Mouse (Mus musculus): ENCODE data around the gene Fam206a.
A peak's percentile ranks its signal among the peaks of the same experiment; 100 is the strongest.

Gene Fam206a

DNA sequence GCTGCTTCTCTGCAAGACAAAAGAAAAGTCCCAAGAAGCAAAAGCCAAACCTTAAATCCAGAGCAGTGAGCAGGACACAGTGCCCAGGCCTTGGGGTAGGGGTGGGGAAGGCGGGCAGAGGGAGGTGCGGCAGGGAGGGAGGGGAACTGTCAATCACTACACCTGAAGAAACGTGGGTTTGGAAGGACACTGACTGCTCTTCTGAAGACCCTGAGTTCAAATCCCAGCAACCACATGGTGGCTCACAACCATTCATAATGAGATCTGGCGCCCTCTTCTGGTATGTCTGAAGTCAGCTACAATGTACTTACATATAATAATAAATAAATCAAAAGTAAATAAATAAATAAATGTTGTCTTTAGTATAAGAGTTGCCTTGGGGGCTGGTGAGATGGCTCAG lies 42.8 kb downstream of the Fam206a start:
- no peak for DNase-seq (ENCODE audit: low read depth, low spot score)

- peak; percentile 48 for DNase-seq (ENCODE audit: low read depth, low spot score)
Measured at GRCm38 (mm10) chr4:56845896-56846533, 43.9 kb downstream of the Fam206a start.

GRCm38 (mm10) chr4:56847400-56847799 lies 45.3 kb downstream of the Fam206a start:
- no peak for DNase-seq (ENCODE audit: low read depth, low spot score)

DNA sequence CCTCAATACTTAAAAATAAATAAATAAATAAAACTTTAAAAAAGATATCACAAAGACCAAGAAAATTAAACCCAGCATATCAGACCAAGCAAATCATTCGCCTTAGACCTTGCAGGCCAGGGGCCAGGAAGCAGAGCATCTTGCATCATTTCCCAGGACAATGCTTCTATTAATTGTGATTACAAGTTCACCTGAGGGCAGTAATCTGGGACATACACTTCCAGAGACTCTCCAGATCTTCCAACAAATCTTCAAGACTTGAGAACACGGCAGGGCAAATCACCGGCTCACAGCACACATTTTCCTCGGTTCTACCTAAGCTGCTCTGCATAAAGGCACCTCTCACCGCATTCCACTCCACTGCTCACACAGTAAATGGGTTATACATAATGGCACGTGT lies 45.9 kb downstream of the Fam206a start:
- no peak for DNase-seq (ENCODE audit: low read depth, low spot score)

- no peak for DNase-seq (ENCODE audit: low read depth, low spot score)
Measured at GRCm38 (mm10) chr4:56850724-56851123, 48.6 kb downstream of the Fam206a start.

- no peak for DNase-seq (ENCODE audit: low read depth, low spot score)
Measured at GRCm38 (mm10) chr4:56855935-56856334, 53.8 kb downstream of the Fam206a start.

DNA sequence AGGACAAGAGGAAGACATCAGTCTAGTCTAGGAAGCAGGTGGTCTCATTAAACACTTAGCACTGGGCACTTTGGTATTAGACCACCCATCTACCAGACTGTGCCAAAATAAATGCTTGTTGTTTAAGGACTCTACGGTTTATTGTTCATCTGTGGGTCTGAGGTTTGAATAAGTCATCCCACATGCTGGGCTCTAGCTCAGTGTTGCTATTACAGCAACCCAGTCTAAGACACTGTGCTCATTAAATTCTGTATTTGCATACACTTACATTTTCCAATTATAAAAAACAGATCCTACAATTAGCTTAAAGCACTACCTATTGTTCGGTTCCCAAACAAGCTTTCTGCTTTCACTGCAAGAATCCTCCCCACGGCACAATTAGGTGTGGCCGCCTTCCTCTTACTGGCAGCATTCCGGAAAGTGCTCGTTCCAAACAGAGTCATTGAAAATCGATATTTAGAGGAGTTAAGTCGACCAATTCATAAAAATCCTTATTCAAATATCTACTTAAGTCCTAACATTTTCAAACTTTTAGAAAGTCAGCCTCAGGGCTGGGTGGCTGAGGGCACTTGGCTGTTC lies 54.3 kb downstream of the Fam206a start:
- DNase-seq (ENCODE audit: low read depth, low spot score), result no peak

DNA sequence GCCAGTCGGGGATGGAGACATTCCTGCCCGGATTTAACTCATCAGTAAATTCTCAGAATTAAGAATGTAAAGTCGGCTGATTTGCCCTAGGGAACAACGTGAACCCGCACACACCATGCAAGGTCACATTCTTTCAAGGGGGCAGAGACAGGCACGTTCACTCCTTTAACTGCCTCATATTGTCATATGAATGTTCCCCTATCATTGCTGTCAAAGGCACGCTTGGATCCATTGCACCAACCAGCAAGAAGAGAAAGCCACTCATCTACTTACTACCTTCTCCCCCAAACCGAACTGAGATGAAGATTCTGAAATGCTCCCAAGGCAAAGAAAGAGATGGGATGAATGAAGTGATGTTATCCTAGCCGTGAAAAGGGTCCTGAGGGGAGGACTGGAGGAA lies 56.6 kb downstream of the Fam206a start:
- DNase-seq (ENCODE audit: low read depth, low spot score), result no peak

All from 3T3-L1 (cell line).